8 mouse cellular contexts compared by ENCODE assay signal in genomic region chr11:116533341-116534153, GRCm38 (mm10). TPM values are rescaled to one million over a fixed set of nuclear protein-coding genes. Genes with fewer than 3 reads are reported as not detected.
DNase-seq lines count a peak whose midpoint lies in the region; ATAC-seq and TF ChIP-seq lines count a peak whose summit lies in the region.

No protein-coding gene starts in this region.

- ATAC-seq in heart, embryonic 14.5 days (ENCODE audit: insufficient number of reproducible peaks, insufficient read depth, low FRiP score, low read depth) = peak; percentile 2; the same call in 1 of the 2 replicates
- no peak for ATAC-seq in midbrain, embryonic 14.5 days (ENCODE audit: low FRiP score, low TSS enrichment)

- no peak for TF ChIP-seq CTCF in thymus, adult 2 months (IDR thresholded peaks at IDR 0.05; ENCODE audit: borderline replicate concordance, control insufficient read depth, extremely low read depth, insufficient read depth, low read length, poor library complexity)

- peak overlapping the region; percentile 98 for H3K4me2 ChIP-seq in heart, embryonic 14.5 days (ENCODE audit: low read length)
- H3K4me2 ChIP-seq in midbrain, embryonic 14.5 days (ENCODE audit: low read length) = peak overlapping the region; percentile 76

- no peaks in the 10 kb centered on the region for H3K36me3 ChIP-seq in thymus, adult 2 months (ENCODE audit: control insufficient read depth, insufficient read depth, low read length)
- peaks cover 25% of the 10 kb centered on the region for H3K36me3 ChIP-seq in embryonic facial prominence, embryonic 10.5 days (replicated peaks)
- peaks cover 9% of the 10 kb centered on the region for H3K36me3 ChIP-seq in heart, embryonic 14.5 days (ENCODE audit: control insufficient read depth, insufficient read depth, low read length)
- peaks cover 15% of the 10 kb centered on the region for H3K36me3 ChIP-seq in limb, embryonic 10.5 days
- H3K36me3 ChIP-seq in midbrain, embryonic 14.5 days (ENCODE audit: control insufficient read depth, insufficient read depth, low read length) = peaks cover 13% of the 10 kb centered on the region

- DNase-seq in thymus, adult 2 months = no peak
- no peak for DNase-seq in thymus, postnatal 25 days
- peak; percentile 61 for DNase-seq in embryonic facial prominence, embryonic 10.5 days (ENCODE audit: low spot score)
- peak; percentile 69 for DNase-seq in limb, embryonic 10.5 days (ENCODE audit: low spot score)
- peak; percentile 37 for DNase-seq in midbrain, embryonic 14.5 days
- no peak for DNase-seq in layer of hippocampus, postnatal 36 days
- DNase-seq in cerebellum, adult 11 months = no peak

- no peak for TF ChIP-seq POLR2A in thymus, adult 2 months (IDR thresholded peaks at IDR 0.05; ENCODE audit: control insufficient read depth, extremely low read depth, insufficient read depth, low read length, poor library complexity)

- H3K4me1 ChIP-seq in thymus, adult 2 months (replicated peaks; ENCODE audit: control insufficient read depth, insufficient read depth, low read length) = peaks cover 15% of the 10 kb centered on the region
- H3K4me1 ChIP-seq in embryonic facial prominence, embryonic 10.5 days = peaks cover 65% of the 10 kb centered on the region
- H3K4me1 ChIP-seq in heart, embryonic 14.5 days (ENCODE audit: control insufficient read depth in 2 of 2, insufficient read depth in 2 of 2, low read length in 2 of 2) = peaks cover 22 to 38% of the 10 kb centered on the region in 2 experiments
- H3K4me1 ChIP-seq in limb, embryonic 10.5 days = peaks cover 50% of the 10 kb centered on the region
- peaks cover 35% of the 10 kb centered on the region for H3K4me1 ChIP-seq in midbrain, embryonic 14.5 days (ENCODE audit: control insufficient read depth, insufficient read depth, low read length)

- H3K27me3 ChIP-seq in thymus, adult 2 months (ENCODE audit: control insufficient read depth, insufficient read depth, low read length) = peaks cover 23% of the 10 kb centered on the region
- H3K27me3 ChIP-seq in embryonic facial prominence, embryonic 10.5 days (replicated peaks; ENCODE audit: low read depth, poor library complexity, severe bottlenecking) = peaks cover 66% of the 10 kb centered on the region
- peaks cover 35% of the 10 kb centered on the region for H3K27me3 ChIP-seq in heart, embryonic 14.5 days (ENCODE audit: control insufficient read depth, insufficient read depth, low read length)
- peaks cover 77% of the 10 kb centered on the region for H3K27me3 ChIP-seq in limb, embryonic 10.5 days (ENCODE audit: low read depth, poor library complexity, severe bottlenecking)
- H3K27me3 ChIP-seq in midbrain, embryonic 14.5 days (ENCODE audit: control insufficient read depth, insufficient read depth, low read length) = peaks cover 46% of the 10 kb centered on the region

- peak overlapping the region; percentile 69 for H3K9ac ChIP-seq in heart, embryonic 14.5 days (ENCODE audit: low read length)
- peak overlapping the region; percentile 42; the same call in 1 of the 2 replicates for H3K9ac ChIP-seq in midbrain, embryonic 14.5 days (replicated peaks; ENCODE audit: low read length)

- no peak overlapping the region for H3K27ac ChIP-seq in thymus, adult 2 months (ENCODE audit: control insufficient read depth, insufficient read depth, low read length)
- peak overlapping the region; percentile 48 for H3K27ac ChIP-seq in embryonic facial prominence, embryonic 10.5 days (replicated peaks)
- no peak overlapping the region for H3K27ac ChIP-seq in heart, embryonic 14.5 days (replicated peaks in 1 of 2; ENCODE audit: control insufficient read depth in 1 of 2, insufficient read depth in 1 of 2, low read depth in 2 of 2, low read length in 2 of 2)
- H3K27ac ChIP-seq in limb, embryonic 10.5 days = peak overlapping the region; percentile 65
- H3K27ac ChIP-seq in midbrain, embryonic 14.5 days (replicated peaks; ENCODE audit: low read depth, low read length) = no peak overlapping the region

- WGBS in thymus, adult 2 months = 2% methylated on average over 63 of the region's 63 CpGs
- WGBS in embryonic facial prominence, embryonic 10.5 days = under 1% methylated on average over 63 of the region's 63 CpGs
- WGBS in heart, embryonic 14.5 days = under 1% methylated on average over 62 of the region's 63 CpGs
- WGBS in limb, embryonic 10.5 days = under 1% methylated on average over 63 of the region's 63 CpGs
- under 1% methylated on average over 63 of the region's 63 CpGs for WGBS in midbrain, embryonic 14.5 days

- H3K9me3 ChIP-seq in embryonic facial prominence, embryonic 10.5 days = no peaks in the 10 kb centered on the region
- H3K9me3 ChIP-seq in heart, embryonic 14.5 days (ENCODE audit: control insufficient read depth, low read length) = no peaks in the 10 kb centered on the region
- H3K9me3 ChIP-seq in limb, embryonic 10.5 days (replicated peaks) = no peaks in the 10 kb centered on the region
- no peaks in the 10 kb centered on the region for H3K9me3 ChIP-seq in midbrain, embryonic 14.5 days (ENCODE audit: control insufficient read depth, low read length)

- peak overlapping the region; percentile 26 for H3K4me3 ChIP-seq in thymus, adult 2 months (ENCODE audit: control insufficient read depth, insufficient read depth, low read length)
- peak overlapping the region; percentile 64 for H3K4me3 ChIP-seq in embryonic facial prominence, embryonic 10.5 days
- peak overlapping the region; percentile 48 to 50 for H3K4me3 ChIP-seq in heart, embryonic 14.5 days (ENCODE audit: control insufficient read depth in 1 of 2, insufficient read depth in 1 of 2, low read depth in 1 of 2, low read length in 2 of 2)
- H3K4me3 ChIP-seq in limb, embryonic 10.5 days = peak overlapping the region; percentile 68
- H3K4me3 ChIP-seq in midbrain, embryonic 14.5 days (replicated peaks; ENCODE audit: low read depth, low read length) = peak overlapping the region; percentile 39

RNA-seq across cellular contexts. Expression of gene Sphk1, which starts 2.8 kb away (rescaled TPM):
- polyA plus RNA-seq in thymus, adult 2 months (2012; rRNA removed) = 12.9 and 15.7 TPM in 2 replicates
- polyA plus RNA-seq in embryonic facial prominence, embryonic 10.5 days (2016; fragmentation: Nextera tagmentation; extraction: Ambion mirVana) = 5.9 and 6.5 TPM in 2 replicates
- polyA plus RNA-seq in heart, embryonic 14.5 days (2014; fragmentation: Nextera tagmentation; extraction: Ambion mirVana) = 2.3 and 2.5 TPM in 2 replicates
- 0.30 and 0.54 TPM in 2 replicates for polyA plus RNA-seq in limb, embryonic 10.5 days (2016; fragmentation: Nextera tagmentation; extraction: Ambion mirVana)
- polyA plus RNA-seq in midbrain, embryonic 14.5 days (2014; fragmentation: Nextera tagmentation; extraction: Ambion mirVana) = 5.4 and 6.0 TPM in 2 replicates
- total RNA-seq in layer of hippocampus, postnatal 36 days (2021) = 1 to 10 TPM; 1.3 to 2.4 TPM

RNA-seq across cellular contexts. Expression of gene Prpsap1, which starts 39.5 kb away (rescaled TPM):
- polyA plus RNA-seq in thymus, adult 2 months (2012; rRNA removed) = 86.0 and 132 TPM in 2 replicates
- polyA plus RNA-seq in embryonic facial prominence, embryonic 10.5 days (2016; fragmentation: Nextera tagmentation; extraction: Ambion mirVana) = 233 and 242 TPM in 2 replicates
- 89.8 and 93.4 TPM in 2 replicates for polyA plus RNA-seq in heart, embryonic 14.5 days (2014; fragmentation: Nextera tagmentation; extraction: Ambion mirVana)
- 203 and 209 TPM in 2 replicates for polyA plus RNA-seq in limb, embryonic 10.5 days (2016; fragmentation: Nextera tagmentation; extraction: Ambion mirVana)
- polyA plus RNA-seq in midbrain, embryonic 14.5 days (2014; fragmentation: Nextera tagmentation; extraction: Ambion mirVana) = 171 and 174 TPM in 2 replicates
- total RNA-seq in layer of hippocampus, postnatal 36 days (2021) = 10 to 100 TPM; 93.0 to 93.3 TPM

RNA-seq across cellular contexts. Expression of gene Ube2o, which starts 47.7 kb away (rescaled TPM):
- polyA plus RNA-seq in thymus, adult 2 months (2012; rRNA removed) = 26.5 and 27.1 TPM in 2 replicates
- polyA plus RNA-seq in embryonic facial prominence, embryonic 10.5 days (2016; fragmentation: Nextera tagmentation; extraction: Ambion mirVana) = 12.0 and 12.4 TPM in 2 replicates
- polyA plus RNA-seq in heart, embryonic 14.5 days (2014; fragmentation: Nextera tagmentation; extraction: Ambion mirVana) = 14.4 and 17.1 TPM in 2 replicates
- 12.7 and 16.4 TPM in 2 replicates for polyA plus RNA-seq in limb, embryonic 10.5 days (2016; fragmentation: Nextera tagmentation; extraction: Ambion mirVana)
- polyA plus RNA-seq in midbrain, embryonic 14.5 days (2014; fragmentation: Nextera tagmentation; extraction: Ambion mirVana) = 26.1 and 26.9 TPM in 2 replicates
- total RNA-seq in layer of hippocampus, postnatal 36 days (2021) = 10 to 100 TPM; 91.3 to 98.8 TPM

RNA-seq across cellular contexts. Expression of gene Aanat, which starts 52.7 kb away (rescaled TPM):
- polyA plus RNA-seq in thymus, adult 2 months (2012; rRNA removed) = not detected in 2 replicates
- not detected in 2 replicates for polyA plus RNA-seq in embryonic facial prominence, embryonic 10.5 days (2016; fragmentation: Nextera tagmentation; extraction: Ambion mirVana)
- polyA plus RNA-seq in heart, embryonic 14.5 days (2014; fragmentation: Nextera tagmentation; extraction: Ambion mirVana) = 0.28 TPM in 1 of 2 replicates, not detected in the other
- not detected in 2 replicates for polyA plus RNA-seq in limb, embryonic 10.5 days (2016; fragmentation: Nextera tagmentation; extraction: Ambion mirVana)
- 0.49 and 0.70 TPM in 2 replicates for polyA plus RNA-seq in midbrain, embryonic 14.5 days (2014; fragmentation: Nextera tagmentation; extraction: Ambion mirVana)
- total RNA-seq in layer of hippocampus, postnatal 36 days (2021) = under 1 TPM; 0.33 to 0.77 TPM

Comparison
In these comparisons a context has a peak if more than half of its experiments do, and no peak if none do; other contexts are left out.
1. DNase-seq: peak in embryonic facial prominence, embryonic 10.5 days (single experiment), limb, embryonic 10.5 days (single experiment) and midbrain, embryonic 14.5 days (single experiment); none in thymus, adult 2 months (single experiment), thymus, postnatal 25 days (single experiment), layer of hippocampus, postnatal 36 days (0 of 2) and cerebellum, adult 11 months (single experiment).
2. H3K27ac ChIP-seq: peak in embryonic facial prominence, embryonic 10.5 days (single experiment) and limb, embryonic 10.5 days (single experiment); none in thymus, adult 2 months (single experiment), heart, embryonic 14.5 days (0 of 2) and midbrain, embryonic 14.5 days (single experiment).
3. Peak in every context shown above with its lines, with median percentiles within 50 percentile points of each other: H3K4me3 ChIP-seq.